Mouse (Mus musculus): Measurements from ENCODE around the gene Myo19. TPM values are rescaled to one million over a fixed set of nuclear protein-coding genes. Genes with fewer than 3 reads are reported as not detected.

Gene Myo19
- polyA plus RNA-seq, 1 experiment from 2014 or later, result 11.9 TPM

DNA sequence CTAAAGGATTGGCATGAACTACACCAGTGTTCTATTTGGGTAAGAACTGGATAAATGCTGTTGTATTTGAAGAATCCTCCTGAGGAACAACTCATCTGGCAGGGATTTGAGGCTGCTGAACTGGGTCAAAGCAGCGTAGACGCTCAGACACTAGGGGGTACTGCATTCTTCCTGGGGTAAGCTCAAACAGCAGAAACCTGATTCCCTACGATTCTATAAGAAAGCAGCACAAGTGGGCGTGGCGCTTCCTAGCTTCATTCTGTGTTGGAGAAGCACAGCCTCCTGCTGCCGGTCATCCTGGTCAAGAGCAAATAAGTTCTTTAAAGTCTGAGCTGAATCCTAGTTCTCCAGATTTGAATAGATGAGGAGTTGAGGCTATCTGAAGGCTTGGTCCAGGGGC, 52.3 kb downstream of the Myo19 start:
- Histone ChIP-seq H3K9me3 (no peaks in the 10 kb centered on the region), H3K4me3 (no peak overlapping the region)
- no peak for DNase-seq (ENCODE audit: low spot score)

DNA sequence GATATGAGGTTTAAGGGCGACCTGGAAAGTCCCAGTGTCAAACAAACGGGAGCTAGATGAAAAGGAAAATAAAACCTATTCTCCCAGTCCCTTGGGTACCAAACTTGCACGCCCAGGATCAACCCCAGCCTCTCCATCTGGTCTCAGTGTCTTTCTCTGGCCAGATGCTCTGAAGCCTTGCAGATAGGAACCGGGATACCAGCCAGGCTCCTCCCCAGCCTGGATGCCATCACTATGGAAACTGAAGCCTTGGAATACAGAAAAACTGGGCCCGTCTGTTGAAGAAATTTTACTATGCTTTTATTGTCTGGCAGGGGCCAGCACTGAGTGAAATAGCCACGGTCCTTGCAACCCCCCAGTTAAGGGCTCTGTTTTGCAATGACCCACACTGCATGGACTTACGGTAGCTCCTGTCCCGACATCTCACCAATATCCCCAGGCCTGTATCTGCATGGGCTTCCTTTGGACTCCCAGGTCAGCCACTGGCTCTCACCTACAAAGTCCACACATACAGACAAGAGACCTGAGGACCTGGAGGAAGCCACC, 59.6 kb downstream of the Myo19 start:
- H3K27me3 ChIP-seq (replicated peaks; ENCODE audit: low read depth, poor library complexity, severe bottlenecking), result peaks cover 19% of the 10 kb centered on the region
- DNase-seq (ENCODE audit: low spot score), result no peak
- H3K4me1 ChIP-seq, result peaks cover 15% of the 10 kb centered on the region
- H3K27ac ChIP-seq (replicated peaks), result no peak overlapping the region
- H3K36me3 ChIP-seq (replicated peaks), result no peaks in the 10 kb centered on the region
- WGBS, result 70% methylated on average over 8 of the region's 8 CpGs
- no peaks in the 10 kb centered on the region for H3K9me3 ChIP-seq
- H3K4me3 ChIP-seq, result no peak overlapping the region

More for the DNA sequence above, 52.3 kb downstream of the Myo19 start:
- Histone ChIP-seq H3K4me1 (no peaks in the 10 kb centered on the region), H3K36me3 (replicated peaks) (no peaks in the 10 kb centered on the region), H3K27ac (replicated peaks) (no peak overlapping the region), H3K27me3 (replicated peaks; ENCODE audit: low read depth, poor library complexity, severe bottlenecking) (no peaks in the 10 kb centered on the region)
- 15% methylated on average over 6 of the region's 6 CpGs for WGBS

DNA sequence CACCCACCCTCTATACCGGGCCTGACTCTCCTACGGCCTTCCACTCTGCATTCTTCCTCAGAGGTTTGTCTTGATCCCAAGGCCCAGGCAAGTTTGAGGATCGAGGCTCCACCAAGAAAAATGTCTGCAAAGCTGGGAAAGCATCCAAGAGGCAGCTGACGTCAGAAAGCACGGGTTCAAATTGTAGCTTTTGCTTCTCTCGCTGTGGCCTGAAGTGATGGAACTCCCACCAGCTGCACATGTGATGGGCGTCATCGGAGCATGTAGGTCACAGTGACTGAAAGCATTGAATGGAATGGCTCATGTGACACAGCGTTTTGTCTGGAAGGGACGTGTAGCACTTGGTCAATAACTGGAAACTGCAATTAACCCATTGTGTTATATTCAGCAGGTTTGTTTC, 60.2 kb downstream of the Myo19 start:
- H3K36me3 ChIP-seq (replicated peaks), result no peaks in the 10 kb centered on the region

DNA sequence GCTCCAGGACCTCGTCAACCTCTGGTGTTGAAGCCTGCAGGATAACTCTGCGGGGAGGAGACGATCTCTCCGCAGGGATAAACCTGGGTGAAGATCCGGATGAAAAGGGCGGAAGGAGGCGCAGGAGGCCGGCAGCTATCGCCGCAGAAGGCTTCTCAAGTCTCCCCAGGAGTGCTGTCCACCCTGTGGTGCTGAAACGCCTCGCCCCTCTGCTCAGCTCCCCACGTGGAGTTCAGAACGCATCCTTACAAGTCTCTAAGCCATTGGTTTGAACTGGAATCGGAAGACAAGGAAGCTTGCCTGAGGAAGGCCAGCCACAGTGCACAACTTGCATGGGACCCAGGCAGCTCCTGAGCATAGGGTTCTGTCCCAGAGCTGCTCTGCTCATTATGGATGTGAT, 64.0 kb downstream of the Myo19 start:
- H3K4me1 ChIP-seq, result peaks cover 28% of the 10 kb centered on the region
- no peaks in the 10 kb centered on the region for H3K9me3 ChIP-seq
- DNase-seq (ENCODE audit: low spot score), result peak; percentile 89
- no peaks in the 10 kb centered on the region for H3K36me3 ChIP-seq (replicated peaks)
- H3K27me3 ChIP-seq (replicated peaks; ENCODE audit: low read depth, poor library complexity, severe bottlenecking), result peaks cover 33% of the 10 kb centered on the region
- peak overlapping the region; percentile 45 for H3K4me3 ChIP-seq
- 2% methylated on average over 15 of the region's 15 CpGs for WGBS
- no peak overlapping the region for H3K27ac ChIP-seq (replicated peaks)

More for the DNA sequence above, 60.2 kb downstream of the Myo19 start:
- no peak overlapping the region for H3K27ac ChIP-seq (replicated peaks)
- H3K9me3 ChIP-seq, result no peaks in the 10 kb centered on the region
- peaks cover 20% of the 10 kb centered on the region for H3K4me1 ChIP-seq
- WGBS, result 87% methylated on average over 10 of the region's 10 CpGs
- DNase-seq (ENCODE audit: low spot score), result no peak
- peaks cover 25% of the 10 kb centered on the region for H3K27me3 ChIP-seq (replicated peaks; ENCODE audit: low read depth, poor library complexity, severe bottlenecking)
- no peak overlapping the region for H3K4me3 ChIP-seq

DNA sequence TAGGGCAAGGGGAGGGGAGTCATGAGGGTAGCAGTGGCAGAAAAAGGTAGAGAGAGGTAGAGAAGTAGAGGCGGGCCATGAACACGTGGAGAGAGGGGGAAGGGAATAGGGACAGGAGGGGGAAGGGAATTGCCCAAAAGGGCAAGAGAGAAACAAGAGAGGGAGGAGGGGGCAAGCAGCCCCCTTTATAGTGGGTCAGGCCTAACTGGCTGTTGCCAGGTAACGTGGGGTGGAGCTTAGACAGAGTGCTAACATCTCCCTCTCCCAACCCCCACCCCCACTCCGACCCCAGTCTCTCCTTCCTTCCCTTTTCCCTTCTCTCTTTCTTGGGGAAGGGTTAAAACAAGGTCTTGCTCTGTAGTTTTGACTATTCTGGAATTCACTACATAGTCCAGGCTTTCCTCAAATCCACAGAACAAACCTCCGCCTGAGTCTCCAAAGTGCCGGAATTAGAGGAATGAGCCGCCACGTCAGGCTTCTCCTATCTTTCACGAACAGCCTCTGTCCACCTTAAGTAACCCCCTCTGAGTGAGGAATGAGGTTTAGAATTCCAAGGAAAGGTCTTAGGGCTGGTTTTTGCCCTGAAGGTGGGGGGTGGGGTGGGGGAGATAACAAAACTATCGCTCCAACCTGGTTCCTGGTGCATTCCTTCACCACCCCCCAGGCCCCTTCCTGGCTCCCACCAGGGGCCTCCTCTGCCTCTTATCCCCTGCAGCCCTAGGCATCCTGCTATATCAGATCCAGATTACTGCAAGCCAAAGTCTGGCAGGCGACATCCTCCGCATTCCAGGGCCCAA, 64.9 kb downstream of the Myo19 start:
- H3K4me3 ChIP-seq, result peak overlapping the region; percentile 45
- H3K9me3 ChIP-seq, result no peaks in the 10 kb centered on the region
- WGBS, result 2% methylated on average over 12 of the region's 12 CpGs
- no peaks in the 10 kb centered on the region for H3K36me3 ChIP-seq (replicated peaks)
- DNase-seq (ENCODE audit: low spot score), result peak; percentile 23
- peaks cover 28% of the 10 kb centered on the region for H3K4me1 ChIP-seq
- 0 out of 2 replicates have a peak overlapping the region, but pooled peaks have one; percentile 14 for H3K27ac ChIP-seq (replicated peaks)
- peaks cover 33% of the 10 kb centered on the region for H3K27me3 ChIP-seq (replicated peaks; ENCODE audit: low read depth, poor library complexity, severe bottlenecking)

DNA sequence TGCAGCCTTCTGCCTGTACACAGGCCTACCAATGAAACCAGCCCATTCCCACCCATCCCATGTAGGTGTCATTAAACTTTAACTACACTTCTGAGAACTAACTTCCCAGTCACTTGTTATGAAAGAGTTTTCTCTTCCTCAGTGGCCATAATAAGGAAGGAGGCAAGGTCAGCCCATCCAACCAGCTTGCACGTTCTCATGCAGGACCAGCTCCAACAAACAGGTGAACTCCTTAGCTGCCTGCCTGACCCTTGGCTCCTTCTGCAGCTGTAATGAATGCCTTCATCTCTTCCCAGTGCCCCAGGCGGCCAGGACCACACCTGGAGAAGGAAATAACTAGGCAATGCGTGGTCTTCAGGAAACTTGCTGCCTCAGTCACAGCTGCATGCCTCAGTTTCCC, 65.9 kb downstream of the Myo19 start:
- Histone ChIP-seq H3K36me3 (replicated peaks) (no peaks in the 10 kb centered on the region), H3K9me3 (no peaks in the 10 kb centered on the region), H3K27me3 (replicated peaks; ENCODE audit: low read depth, poor library complexity, severe bottlenecking) (peaks cover 33% of the 10 kb centered on the region), H3K4me3 (no peak overlapping the region), H3K4me1 (peaks cover 28% of the 10 kb centered on the region), H3K27ac (replicated peaks) (no peak overlapping the region)
- WGBS, result 56% methylated on average over 3 of the region's 3 CpGs
- DNase-seq (ENCODE audit: low spot score), result no peak

DNA sequence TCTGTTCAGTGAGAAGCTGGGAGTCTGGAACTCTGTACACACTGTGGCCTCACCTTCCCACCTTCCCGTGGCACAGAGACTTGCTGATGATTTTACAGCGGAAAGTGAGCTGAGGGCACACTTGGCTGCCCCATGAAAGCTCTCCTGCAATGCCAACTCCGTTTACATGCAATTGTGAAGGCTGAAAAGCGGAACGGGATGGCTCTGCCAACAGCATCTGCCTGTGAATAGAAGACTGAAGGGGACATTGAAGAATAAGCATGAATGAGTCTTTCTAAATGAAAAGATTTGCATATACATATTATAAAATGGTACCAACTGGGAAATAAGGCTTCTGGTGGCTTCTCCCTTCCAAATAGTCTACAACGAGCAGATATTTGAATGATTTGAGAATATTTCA, 67.3 kb downstream of the Myo19 start:
- DNase-seq (ENCODE audit: low spot score), result no peak
- Histone ChIP-seq H3K27me3 (replicated peaks; ENCODE audit: low read depth, poor library complexity, severe bottlenecking) (peaks cover 33% of the 10 kb centered on the region), H3K4me3 (no peak overlapping the region), H3K36me3 (replicated peaks) (no peaks in the 10 kb centered on the region), H3K9me3 (no peaks in the 10 kb centered on the region), H3K27ac (replicated peaks) (no peak overlapping the region), H3K4me1 (peaks cover 28% of the 10 kb centered on the region)
- WGBS, result 79% methylated on average over 6 of the region's 6 CpGs

DNA sequence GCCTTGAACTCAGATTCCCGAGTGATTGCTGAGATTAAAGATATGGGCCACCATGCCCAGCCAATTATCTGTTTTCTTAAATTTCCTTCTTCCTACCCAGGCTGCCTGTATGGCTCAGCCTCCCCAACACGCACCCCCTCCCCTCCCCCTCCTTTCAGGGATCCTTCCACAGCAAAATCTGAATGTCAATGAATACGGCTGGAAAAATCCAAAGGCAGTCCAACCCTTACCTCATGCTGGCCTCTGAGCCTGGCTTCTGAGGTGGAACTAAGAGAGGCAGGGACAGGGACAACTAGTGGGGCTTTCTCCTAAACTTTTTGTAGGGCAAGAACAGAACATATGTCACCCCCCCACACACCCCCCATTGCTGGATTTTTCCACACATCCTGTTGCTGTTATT, 68.2 kb downstream of the Myo19 start:
- Histone ChIP-seq H3K36me3 (replicated peaks) (no peaks in the 10 kb centered on the region), H3K4me3 (no peak overlapping the region), H3K27ac (replicated peaks) (no peak overlapping the region), H3K4me1 (peaks cover 28% of the 10 kb centered on the region), H3K27me3 (replicated peaks; ENCODE audit: low read depth, poor library complexity, severe bottlenecking) (peaks cover 28% of the 10 kb centered on the region), H3K9me3 (no peaks in the 10 kb centered on the region)
- WGBS, result 49% methylated on average over 3 of the region's 3 CpGs
- no peak for DNase-seq (ENCODE audit: low spot score)

DNA sequence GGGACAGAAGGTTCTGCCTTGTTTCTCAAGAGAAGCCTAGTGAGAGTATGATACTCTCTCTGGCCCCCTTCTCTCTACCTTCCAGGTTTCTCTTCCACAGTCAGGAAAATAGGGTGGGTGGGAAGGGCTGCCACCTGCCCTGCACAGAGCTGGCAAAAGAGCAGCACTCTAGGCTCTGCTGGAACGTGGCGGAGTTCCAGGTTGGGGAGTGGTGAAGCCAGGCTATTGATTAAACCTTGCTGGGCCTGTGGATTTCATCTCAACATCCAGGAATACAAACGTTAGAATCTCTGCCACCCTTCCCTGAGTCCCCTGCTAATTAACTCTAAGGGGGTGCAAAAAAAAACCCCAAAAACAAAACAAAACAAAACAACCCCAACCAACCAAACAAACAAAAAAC, 68.6 kb downstream of the Myo19 start:
- peaks cover 23% of the 10 kb centered on the region for H3K27me3 ChIP-seq (replicated peaks; ENCODE audit: low read depth, poor library complexity, severe bottlenecking)
- WGBS, result 44% methylated on average over 3 of the region's 3 CpGs
- H3K27ac ChIP-seq (replicated peaks), result no peak overlapping the region
- peaks cover 24% of the 10 kb centered on the region for H3K4me1 ChIP-seq
- no peaks in the 10 kb centered on the region for H3K9me3 ChIP-seq
- no peak for DNase-seq (ENCODE audit: low spot score)
- no peaks in the 10 kb centered on the region for H3K36me3 ChIP-seq (replicated peaks)
- H3K4me3 ChIP-seq, result no peak overlapping the region

DNA sequence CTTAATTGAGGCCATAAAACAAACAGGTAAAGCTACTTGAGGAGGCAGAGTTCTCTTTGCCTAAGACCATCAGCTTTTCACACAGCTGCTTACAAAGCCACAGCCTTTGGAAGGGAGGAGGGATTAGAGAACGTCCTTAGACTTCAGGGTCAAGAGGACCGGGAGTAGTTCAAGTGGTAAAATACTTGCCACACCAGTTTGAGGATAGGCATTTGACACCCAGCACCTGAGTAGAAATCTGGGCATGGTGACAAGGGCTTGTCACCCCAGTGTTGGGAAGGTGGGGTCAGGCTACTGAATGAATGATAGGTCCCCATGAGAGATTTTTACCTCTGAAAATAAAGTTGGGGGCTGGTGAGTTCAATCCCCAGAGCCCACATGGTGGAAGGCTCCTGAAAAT, 72.7 kb downstream of the Myo19 start:
- Histone ChIP-seq H3K4me3 (no peak overlapping the region), H3K9me3 (no peaks in the 10 kb centered on the region), H3K36me3 (replicated peaks) (no peaks in the 10 kb centered on the region), H3K4me1 (peaks cover 11% of the 10 kb centered on the region), H3K27ac (replicated peaks) (no peak overlapping the region), H3K27me3 (replicated peaks; ENCODE audit: low read depth, poor library complexity, severe bottlenecking) (peaks cover 23% of the 10 kb centered on the region)
- DNase-seq (ENCODE audit: low spot score), result no peak
- WGBS, result 46% methylated on average over 2 of the region's 2 CpGs

DNA sequence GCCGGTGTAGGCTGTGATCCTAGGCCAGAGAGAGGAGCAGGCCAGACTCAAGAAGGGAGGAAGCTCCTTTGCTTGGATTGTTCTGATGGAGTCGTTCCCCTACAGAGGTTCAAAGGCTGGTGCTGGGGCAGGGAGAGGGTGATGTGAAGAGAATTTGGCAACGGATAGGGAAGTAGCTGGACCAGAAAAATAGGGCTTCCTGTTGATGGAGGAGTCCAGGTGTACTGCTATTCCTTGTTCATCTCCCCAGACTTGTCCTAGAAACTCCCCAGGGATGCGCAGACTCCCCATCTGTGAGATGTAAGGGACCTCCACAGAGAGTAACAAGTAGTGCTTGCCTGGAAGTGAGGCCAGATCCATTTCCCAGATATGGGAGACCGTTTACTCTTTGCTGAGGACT, 76.5 kb downstream of the Myo19 start:
- Histone ChIP-seq H3K4me1 (peaks cover 39% of the 10 kb centered on the region), H3K27ac (replicated peaks) (no peak overlapping the region), H3K9me3 (no peaks in the 10 kb centered on the region), H3K36me3 (replicated peaks) (no peaks in the 10 kb centered on the region), H3K4me3 (no peak overlapping the region), H3K27me3 (replicated peaks; ENCODE audit: low read depth, poor library complexity, severe bottlenecking) (peaks cover 49% of the 10 kb centered on the region)
- DNase-seq (ENCODE audit: low spot score), result no peak
- 32% methylated on average over 5 of the region's 5 CpGs for WGBS

DNA sequence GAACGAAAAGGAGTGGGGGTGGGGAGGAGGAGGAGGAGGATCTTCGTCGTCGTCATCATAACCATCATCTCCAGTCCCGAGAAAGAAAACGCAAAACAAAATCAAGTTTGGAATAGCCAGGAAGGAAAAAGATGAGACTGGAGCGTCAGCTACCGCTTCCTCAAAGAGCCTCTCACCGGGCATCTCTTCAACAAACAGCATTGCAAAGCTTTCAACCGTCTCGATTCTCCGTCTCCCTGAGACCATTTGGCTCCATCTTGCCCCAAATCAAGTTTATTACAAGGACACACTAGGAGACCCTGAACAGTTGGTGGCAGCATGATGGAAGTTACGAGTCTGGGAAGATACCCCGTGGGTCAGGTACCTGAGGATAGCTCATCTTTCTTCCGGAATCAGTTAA, 77.2 kb downstream of the Myo19 start:
- DNase-seq (ENCODE audit: low spot score), result no peak
- Histone ChIP-seq H3K27me3 (replicated peaks; ENCODE audit: low read depth, poor library complexity, severe bottlenecking) (peaks cover 49% of the 10 kb centered on the region), H3K4me3 (peak overlapping the region; percentile 49), H3K27ac (replicated peaks) (no peak overlapping the region), H3K9me3 (no peaks in the 10 kb centered on the region), H3K36me3 (replicated peaks) (no peaks in the 10 kb centered on the region), H3K4me1 (peaks cover 39% of the 10 kb centered on the region)
- 9% methylated on average over 15 of the region's 15 CpGs for WGBS

DNA sequence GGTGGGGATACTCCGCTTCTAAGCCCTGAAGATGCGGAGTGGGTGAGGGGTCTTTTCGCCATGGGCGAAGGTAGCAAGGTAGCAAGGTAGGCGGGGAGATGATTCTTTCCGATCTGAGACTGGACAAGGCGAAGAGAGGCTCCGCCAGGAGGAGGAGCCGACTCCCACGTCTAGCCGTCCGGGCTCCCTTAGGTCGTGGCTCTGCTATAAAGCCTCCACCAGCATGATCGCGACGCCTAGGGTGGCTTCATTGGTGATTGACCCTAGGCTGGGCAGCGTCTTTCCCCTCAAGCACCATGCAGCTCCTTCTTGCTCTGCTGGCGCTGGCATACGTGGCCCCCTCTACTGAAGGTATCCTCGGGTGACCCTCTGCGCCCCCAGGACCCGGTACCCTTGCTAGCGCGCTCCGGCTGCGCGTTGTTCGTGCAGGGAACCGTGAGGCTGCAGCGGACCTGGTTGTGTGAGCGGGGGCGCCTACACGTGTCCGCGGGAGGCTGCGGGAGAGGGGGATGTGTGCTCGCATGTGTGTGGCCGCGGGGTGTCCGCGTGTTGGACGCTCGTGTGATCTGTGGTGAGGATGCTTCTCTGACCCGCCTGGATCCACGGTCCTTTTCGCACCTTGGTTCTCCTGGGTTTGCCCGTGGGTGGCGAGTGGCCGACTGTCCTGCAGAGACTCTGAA, 77.8 kb downstream of the Myo19 start, which contains the start of gene Car4:
Gene Car4 (plus strand): TSS at position 196 of the 680 bp plus-strand sequence.
- no peak within 1 kb of the TSS for H3K27ac ChIP-seq (replicated peaks)
- peaks cover 49% of the 10 kb centered on the region for H3K27me3 ChIP-seq (replicated peaks; ENCODE audit: low read depth, poor library complexity, severe bottlenecking)
- under 1% methylated on average over 49 of the region's 49 CpGs for WGBS
- no peaks in the 10 kb centered on the region for H3K9me3 ChIP-seq
- DNase-seq (ENCODE audit: low spot score), result peak; percentile 37
- H3K4me1 ChIP-seq, result peaks cover 39% of the 10 kb centered on the region
- H3K4me3 ChIP-seq, result peak within 1 kb of the TSS; percentile 49
- H3K36me3 ChIP-seq (replicated peaks), result no peaks in the 10 kb centered on the region

Data from embryonic facial prominence, embryonic 10.5 days (tissue).